Mouse (Mus musculus) bone marrow macrophage, adult 2 months (primary cell): ENCODE data around the gene Tenm4.

ENCODE experiments used
- CTCF ChIP-seq: IDR thresholded peaks from 2 replicates; pipeline ENCODE4 v1.5.1; 2012; ENCODE audit warnings: low read depth, mild to moderate bottlenecking, low read length, moderate library complexity
- POLR2A ChIP-seq: IDR thresholded peaks from 2 replicates; pipeline ENCODE4 v1.6.1; 2012; ENCODE audit warnings: mild to moderate bottlenecking, low read depth, low read length, borderline replicate concordance

GRCm38 (mm10) chr7:96491896-96492295, 320.9 kb downstream of the Tenm4 start:
- no peak for TF ChIP-seq CTCF
- TF ChIP-seq POLR2A: no peak
